Mouse (Mus musculus): ENCODE data around the gene Gfi1b.

GRCm38 (mm10) chr2:28650526-28650925, 28.7 kb upstream of the Gfi1b start:
- TF ChIP-seq CTCF (IDR thresholded peaks at IDR 0.05; ENCODE audit: low read depth) (no peak), EP300 (IDR thresholded peaks at IDR 0.05; ENCODE audit: low read depth) (no peak)
